Mouse (Mus musculus) testis, adult 2 months (tissue): ENCODE results near the gene Dhh. TPM values are rescaled to one million over a fixed set of nuclear protein-coding genes. Genes with fewer than 3 reads are reported as not detected.

Experiments used
- H3K27ac ChIP-seq: fragments of 200-500 bp; 2 replicates; pipeline ENCODE4 v1.5.1; 2012; ENCODE audit warnings: low read depth, low read length; ENCODE audit not compliant: control insufficient read depth, insufficient read depth
- H3K27me3 ChIP-seq: fragments of 200-500 bp; 2 replicates; pipeline ENCODE4 v1.6.1; 2012; ENCODE audit warnings: mild to moderate bottlenecking, low read length, moderate library complexity; ENCODE audit not compliant: control insufficient read depth, insufficient read depth
- H3K36me3 ChIP-seq: fragments of 200-500 bp; 2 replicates; pipeline ENCODE4 v1.6.1; 2012; ENCODE audit warnings: mild to moderate bottlenecking, low read length; ENCODE audit not compliant: control insufficient read depth, insufficient read depth
- H3K4me1 ChIP-seq: fragments of 200-500 bp; 2 replicates; pipeline ENCODE4 v1.6.1; 2012; ENCODE audit warnings: low read length; ENCODE audit not compliant: control insufficient read depth, insufficient read depth
- H3K4me3 ChIP-seq: fragments of 200-500 bp; 2 replicates; pipeline ENCODE4 v1.5.1; 2012; ENCODE audit warnings: low read depth, mild to moderate bottlenecking, low read length, moderate library complexity, mixed read lengths; ENCODE audit not compliant: control insufficient read depth
- CTCF ChIP-seq: fragments of 200-500 bp; IDR thresholded peaks from 2 replicates; pipeline ENCODE4 v1.5.1; 2012; ENCODE audit warnings: low read depth, mild to moderate bottlenecking, inconsistent platforms, low read length, moderate library complexity; ENCODE audit not compliant: control insufficient read depth, insufficient read depth, insufficient replicate concordance
- POLR2A ChIP-seq: fragments of 200-500 bp; IDR thresholded peaks from 2 replicates; pipeline ENCODE4 v1.6.1; 2012; ENCODE audit warnings: low read depth, mild to moderate bottlenecking, inconsistent platforms, low read length, moderate library complexity; ENCODE audit not compliant: control insufficient read depth
- polyA plus RNA-seq: library from polyadenylated mRNA; depleted of rRNA; stranded (reverse); fragments of >200 nt; gene quantifications from 2 replicates; pipeline ENCODE4 v1.2.3, GENCODE M21; 2012; rRNA removed

Dhh gene
- polyA plus RNA-seq, result 9.4 and 10.8 TPM in 2 replicates

DNA sequence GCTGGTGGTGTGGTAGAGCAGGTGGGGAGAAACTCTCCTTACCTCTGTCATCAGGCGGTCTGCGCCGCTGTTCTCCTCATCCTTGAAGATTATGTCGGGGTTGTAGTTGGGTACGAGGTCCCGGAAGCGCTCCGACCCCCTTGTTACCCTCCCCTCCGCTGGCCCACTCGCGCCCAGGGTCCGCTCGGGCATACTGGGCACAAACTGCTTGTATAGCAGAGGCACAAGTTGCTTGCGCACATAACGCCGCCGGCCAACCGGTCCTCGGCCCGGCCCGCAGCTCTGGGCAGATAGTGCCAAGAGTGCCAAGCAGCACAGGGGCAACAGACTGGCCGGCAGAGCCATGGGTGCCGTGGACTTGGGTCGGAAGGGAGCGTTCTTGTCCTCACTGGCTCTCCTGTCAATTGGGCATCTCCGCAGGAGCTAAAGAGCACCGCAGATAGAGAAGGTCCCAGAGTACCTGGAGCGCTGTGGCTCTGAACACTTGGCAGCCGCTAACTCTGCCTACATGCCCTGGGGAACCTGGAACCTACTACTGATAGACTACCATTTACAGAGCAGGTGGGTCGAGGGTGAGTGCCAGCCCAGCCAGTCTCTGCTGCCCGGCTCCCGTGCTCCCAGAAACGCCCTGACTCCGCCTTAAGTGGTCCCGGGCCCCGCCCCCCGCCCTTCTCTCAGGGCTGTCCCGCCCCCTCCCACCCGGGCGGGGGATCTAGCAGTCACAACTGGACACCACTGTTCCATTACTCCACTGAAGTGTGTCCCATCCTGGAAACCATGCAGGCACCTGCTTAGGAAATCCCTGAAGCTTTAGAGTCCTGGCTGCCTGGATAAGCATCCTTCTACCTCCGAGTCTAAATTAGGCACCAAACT is at the start of gene Dhh:
TSS of gene Dhh (minus strand) at position 613 of the 873 bp plus-strand sequence.
- no peaks in the 10 kb centered on the region; the same call in none of the 2 replicates for H3K27me3 ChIP-seq
- no peak for TF ChIP-seq CTCF
- peak; percentile 10; the same call in 1 of the 2 replicates for TF ChIP-seq POLR2A
- H3K4me3 ChIP-seq, result peak within 1 kb of the TSS; percentile 28
- H3K27ac ChIP-seq, result peak within 1 kb of the TSS; percentile 45; the same call in 1 of the 2 replicates
- peaks cover 25% of the 10 kb centered on the region for H3K4me1 ChIP-seq
- no peaks in the 10 kb centered on the region for H3K36me3 ChIP-seq

DNA sequence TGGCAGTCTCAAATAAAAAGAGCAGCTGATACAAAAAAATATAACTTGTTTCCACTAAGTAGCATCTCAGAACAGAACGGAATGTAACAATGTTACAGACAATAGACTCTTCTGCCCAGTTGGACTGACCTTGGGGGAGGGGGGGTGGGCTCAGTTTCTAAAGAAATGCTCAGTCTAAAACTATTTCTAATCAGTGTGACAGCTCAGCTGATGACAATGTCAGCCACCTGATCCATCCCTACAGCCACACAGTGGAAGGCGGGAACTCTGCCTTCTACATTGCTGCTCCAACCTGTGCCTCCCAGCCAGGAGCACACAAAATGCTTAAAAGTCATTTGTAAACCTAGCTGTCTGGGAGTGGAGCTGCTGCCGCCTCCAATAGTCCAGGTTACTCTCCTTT is 49.5 kb upstream of the Dhh start:
- Histone ChIP-seq H3K36me3 (no peaks in the 10 kb centered on the region), H3K4me1 (peaks cover 2% of the 10 kb centered on the region), H3K27ac (no peak overlapping the region), H3K4me3 (no peak overlapping the region), H3K27me3 (no peaks in the 10 kb centered on the region)
- TF ChIP-seq CTCF (no peak), POLR2A (no peak)

DNA sequence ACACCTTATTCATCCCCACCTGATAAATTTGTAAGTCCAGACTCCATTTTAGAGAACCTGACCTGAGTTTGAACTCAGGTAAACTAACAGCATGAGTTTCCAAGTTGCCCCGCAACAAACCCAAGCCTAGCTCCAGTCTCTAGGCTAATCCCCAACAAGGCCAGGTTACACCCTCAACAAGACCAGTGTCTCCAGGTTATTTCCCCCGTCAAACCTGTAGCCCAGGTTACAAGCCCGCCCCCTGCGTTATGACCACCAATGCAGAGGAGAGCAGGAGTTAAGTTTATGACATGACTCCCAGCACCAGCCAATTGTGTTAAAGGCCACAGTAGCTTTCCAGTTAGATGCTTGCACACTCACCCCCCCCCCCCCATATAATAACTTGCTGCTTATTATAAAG is 44.8 kb upstream of the Dhh start:
- no peaks in the 10 kb centered on the region for H3K4me1 ChIP-seq
- no peak for TF ChIP-seq POLR2A
- no peak for TF ChIP-seq CTCF
- H3K4me3 ChIP-seq, result no peak overlapping the region
- H3K36me3 ChIP-seq, result no peaks in the 10 kb centered on the region
- no peaks in the 10 kb centered on the region for H3K27me3 ChIP-seq
- H3K27ac ChIP-seq, result no peak overlapping the region

DNA sequence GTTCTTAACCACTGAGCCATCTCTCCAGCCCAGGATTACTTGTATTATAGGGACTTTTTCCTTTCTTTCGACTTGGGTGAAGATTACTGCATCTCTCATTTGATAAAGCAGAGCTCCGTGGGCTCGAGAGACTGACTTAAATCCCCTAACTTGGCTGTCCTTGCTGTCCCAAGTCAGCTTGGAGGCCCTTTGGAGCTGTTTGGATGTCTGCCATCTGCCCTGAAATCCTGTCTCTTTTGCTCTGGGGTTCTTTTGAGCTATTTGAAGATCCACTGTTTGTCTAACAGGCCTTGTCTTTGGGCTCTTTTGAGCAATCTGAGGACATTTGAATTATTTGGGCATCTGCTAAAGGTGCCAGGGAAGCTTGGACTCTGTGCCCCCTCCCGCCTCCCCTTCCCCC is 43.7 kb upstream of the Dhh start:
- no peak overlapping the region for H3K27ac ChIP-seq

DNA sequence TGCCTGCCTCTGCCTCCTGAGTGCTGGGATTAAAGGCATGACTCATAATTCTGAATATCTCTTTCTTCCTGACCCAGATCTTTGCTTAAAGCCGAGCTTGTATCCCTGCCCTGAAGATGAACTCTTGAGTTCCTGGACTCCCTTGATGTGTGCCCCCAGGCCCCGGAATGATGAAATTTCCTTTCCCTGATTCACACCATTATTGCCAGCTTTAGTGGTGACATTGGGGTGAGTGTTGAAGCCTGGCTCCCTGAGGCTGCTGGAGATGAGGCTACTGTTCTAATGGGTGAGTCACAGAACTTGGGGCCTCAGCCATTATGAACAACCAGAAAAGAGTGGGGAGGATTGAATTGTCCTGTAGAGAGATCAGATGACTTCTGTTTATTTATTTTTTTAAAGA is 43.2 kb upstream of the Dhh start:
- Histone ChIP-seq H3K27me3 (no peaks in the 10 kb centered on the region), H3K4me3 (no peak overlapping the region), H3K36me3 (no peaks in the 10 kb centered on the region), H3K4me1 (no peaks in the 10 kb centered on the region), H3K27ac (no peak overlapping the region)
- TF ChIP-seq POLR2A, result no peak
- no peak for TF ChIP-seq CTCF

More for the DNA sequence above, 43.7 kb upstream of the Dhh start:
- Histone ChIP-seq H3K4me3 (no peak overlapping the region), H3K27me3 (no peaks in the 10 kb centered on the region), H3K36me3 (no peaks in the 10 kb centered on the region), H3K4me1 (no peaks in the 10 kb centered on the region)
- no peak for TF ChIP-seq POLR2A
- TF ChIP-seq CTCF, result no peak

DNA sequence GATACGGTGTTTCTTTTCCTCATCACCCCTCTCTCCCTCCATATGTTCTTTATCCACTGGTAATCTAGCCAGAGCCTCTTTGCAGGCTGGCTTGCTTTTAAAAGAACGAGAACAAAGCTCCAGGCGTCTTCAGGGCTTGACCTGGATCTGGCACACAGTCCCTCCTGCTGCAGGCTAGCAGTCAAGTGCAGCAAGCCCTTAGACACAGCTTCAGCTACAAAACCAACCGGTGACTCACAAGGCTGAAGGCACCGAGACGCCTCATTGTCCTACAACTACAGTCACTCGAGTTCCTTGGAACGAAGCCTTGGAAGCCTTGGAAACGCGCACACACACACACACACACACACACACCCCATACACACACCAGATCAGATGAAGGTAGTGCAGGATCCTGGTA is 42.5 kb upstream of the Dhh start:
- no peak overlapping the region for H3K27ac ChIP-seq
- H3K36me3 ChIP-seq, result no peaks in the 10 kb centered on the region
- H3K4me1 ChIP-seq, result no peaks in the 10 kb centered on the region
- TF ChIP-seq POLR2A (no peak), CTCF (no peak)
- no peak overlapping the region for H3K4me3 ChIP-seq
- no peaks in the 10 kb centered on the region for H3K27me3 ChIP-seq

DNA sequence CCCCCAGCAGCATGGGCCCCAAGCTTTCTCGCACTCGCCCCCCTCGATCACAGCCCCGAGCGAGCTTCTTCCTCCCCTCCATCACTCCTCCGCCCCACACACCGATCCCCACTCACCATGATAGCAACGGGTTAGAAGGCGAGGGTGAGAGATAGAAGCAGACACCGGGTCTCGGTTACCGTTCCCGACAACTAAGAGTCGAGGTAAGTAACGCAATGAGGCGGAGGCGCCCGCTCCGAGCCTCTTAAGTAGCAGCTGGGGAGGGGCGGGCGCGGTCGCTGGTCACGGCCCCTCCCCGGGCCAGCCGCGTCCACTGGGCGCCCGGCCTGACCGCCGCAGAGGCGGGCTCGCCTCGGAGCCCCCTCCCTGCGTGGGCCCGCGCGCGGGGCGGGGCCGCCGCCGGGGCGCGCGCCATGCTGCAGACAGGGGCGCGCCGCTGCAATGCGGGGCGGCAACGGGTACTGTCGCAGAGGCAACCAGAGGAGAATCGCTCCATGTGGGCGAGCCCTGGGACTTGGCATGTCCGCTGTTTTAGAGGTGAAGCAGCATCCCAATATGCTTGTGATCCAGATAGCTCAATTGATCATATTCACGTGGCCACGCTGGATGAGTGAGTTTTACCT is 36.0 kb upstream of the Dhh start, which contains the start of gene Tuba1b:
TSS of gene Tuba1b (minus strand) at position 349 of the 623 bp plus-strand sequence.
- H3K27ac ChIP-seq, result peak within 1 kb of the TSS; percentile 86
- H3K4me1 ChIP-seq, result peaks cover 7% of the 10 kb centered on the region
- no peaks in the 10 kb centered on the region for H3K27me3 ChIP-seq
- H3K4me3 ChIP-seq, result peak within 1 kb of the TSS; percentile 87
- H3K36me3 ChIP-seq, result no peaks in the 10 kb centered on the region; the same call in 1 of the 2 replicates
- TF ChIP-seq POLR2A (peak; percentile 46; the same call in 1 of the 2 replicates), CTCF (no peak)
